Mouse (Mus musculus) heart, embryonic 14.5 days (tissue): ENCODE measurements at regions not wholly inside any gene's neighbourhood (a gene's known extent, or its start where the extent isn't known, plus 50 kb on each side); places are given as distances from the start of the nearest gene placed in this dataset.

Experiments
- ATAC-seq: fragments of 200-750 bp; cut with Nextera tagmentation; 2 replicates; pipeline ENCODE4 v1.8.0; 2017; ENCODE audit warnings: low read depth, moderate TSS enrichment; ENCODE audit not compliant: insufficient number of reproducible peaks, insufficient read depth, low FRiP score
- H3K27ac ChIP-seq, 2 experiments: fragments of 200-500 bp in 1 of 2; fragments of 300-500 bp in 1 of 2; sonication (generic) in 1 of 2; replicated peaks in 1 of 2; 2 replicates each; pipeline ENCODE4 v1.5.1; 2012 to 2014; ENCODE audit warnings: low read depth in 2 of 2, low read length in 2 of 2, control low read depth in 1 of 2, mild to moderate bottlenecking in 1 of 2, mixed read lengths in 1 of 2; ENCODE audit not compliant: control insufficient read depth in 1 of 2, insufficient read depth in 1 of 2
- H3K27me3 ChIP-seq: fragments of 300-500 bp; sonication (generic); 2 replicates; pipeline ENCODE4 v1.6.1; 2014; ENCODE audit warnings: mild to moderate bottlenecking, low read length, control low read depth; ENCODE audit not compliant: control insufficient read depth, insufficient read depth
- H3K36me3 ChIP-seq: fragments of 300-500 bp; sonication (generic); 2 replicates; pipeline ENCODE4 v1.6.1; 2014; ENCODE audit warnings: mild to moderate bottlenecking, control low read depth, low read length, mixed read lengths; ENCODE audit not compliant: control insufficient read depth, insufficient read depth
- H3K4me1 ChIP-seq, 2 experiments: fragments of 200-500 bp in 1 of 2; fragments of 300-500 bp in 1 of 2; sonication (generic) in 1 of 2; 2 replicates each; pipeline ENCODE4 v1.6.1; 2012 to 2014; ENCODE audit warnings: low read length in 2 of 2, control low read depth in 1 of 2, mixed read lengths in 1 of 2; ENCODE audit not compliant: control insufficient read depth in 2 of 2, insufficient read depth in 2 of 2
- H3K4me2 ChIP-seq: fragments of 300-500 bp; sonication (generic); 2 replicates; pipeline ENCODE4 v1.6.1; 2014; ENCODE audit warnings: mild to moderate bottlenecking, low read length
- H3K4me3 ChIP-seq, 2 experiments: fragments of 200-500 bp in 1 of 2; fragments of 300-500 bp in 1 of 2; sonication (generic) in 1 of 2; 2 replicates each; pipeline ENCODE4 v1.5.1; 2012 to 2014; ENCODE audit warnings: low read length in 2 of 2, mild to moderate bottlenecking in 2 of 2, control low read depth in 1 of 2, low read depth in 1 of 2, moderate library complexity in 1 of 2; ENCODE audit not compliant: control insufficient read depth in 1 of 2, insufficient read depth in 1 of 2
- H3K9ac ChIP-seq: fragments of 300-500 bp; sonication (generic); 2 replicates; pipeline ENCODE4 v1.6.1; 2014; ENCODE audit warnings: mild to moderate bottlenecking, low read length
- H3K9me3 ChIP-seq: fragments of 300-500 bp; sonication (generic); 2 replicates; pipeline ENCODE4 v1.6.1; 2016; ENCODE audit warnings: low read length, control low read depth; ENCODE audit not compliant: control insufficient read depth
- WGBS: fragments of 180-500 bp; shearing (Covaris S2); extraction: QIAGEN DNeasy Blood & Tissue Kit; methylation state at CpG from one replicate; pipeline ENCODE4 v1.1.7; 2014; 5-methylcytosine and 5-hydroxymethylcytosine counted together

DNA sequence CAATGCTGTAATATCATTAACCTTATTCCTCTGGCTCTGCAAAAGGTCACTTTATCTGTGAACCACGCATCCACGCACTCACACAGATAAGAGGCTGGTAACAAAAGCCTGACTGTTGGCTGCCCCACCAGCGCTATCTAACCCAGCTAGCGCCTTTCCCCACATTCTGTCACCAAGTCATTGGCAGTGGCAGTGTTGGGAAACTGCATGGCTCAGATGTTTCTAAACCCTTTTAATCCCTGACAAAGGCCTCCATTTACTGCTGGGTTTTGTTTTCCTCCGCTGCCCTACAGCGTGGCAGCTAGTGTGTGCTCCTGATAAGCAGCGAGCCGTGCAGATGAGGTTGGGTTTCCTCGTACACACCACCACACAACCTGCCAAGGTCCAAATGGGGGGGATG, 55.7 kb downstream of the Id4 start:
- no peaks in the 10 kb centered on the region for H3K9me3 ChIP-seq
- no peak overlapping the region for H3K4me3 ChIP-seq
- ATAC-seq, result 0 out of 2 replicates have a peak, but pooled peaks have one; percentile 50
- H3K36me3 ChIP-seq, result no peaks in the 10 kb centered on the region
- peaks cover 5% of the 10 kb centered on the region; the same call in 1 of the 2 replicates for H3K27me3 ChIP-seq
- H3K4me2 ChIP-seq, result peak overlapping the region; percentile 41
- H3K27ac ChIP-seq, result peak overlapping the region; percentile 35 to 52; a peak in 3 of 4 replicates
- peaks cover 13 to 16% of the 10 kb centered on the region in 2 experiments for H3K4me1 ChIP-seq
- WGBS, result 7% methylated on average over 9 of the region's 9 CpGs
- no peak overlapping the region for H3K9ac ChIP-seq

DNA sequence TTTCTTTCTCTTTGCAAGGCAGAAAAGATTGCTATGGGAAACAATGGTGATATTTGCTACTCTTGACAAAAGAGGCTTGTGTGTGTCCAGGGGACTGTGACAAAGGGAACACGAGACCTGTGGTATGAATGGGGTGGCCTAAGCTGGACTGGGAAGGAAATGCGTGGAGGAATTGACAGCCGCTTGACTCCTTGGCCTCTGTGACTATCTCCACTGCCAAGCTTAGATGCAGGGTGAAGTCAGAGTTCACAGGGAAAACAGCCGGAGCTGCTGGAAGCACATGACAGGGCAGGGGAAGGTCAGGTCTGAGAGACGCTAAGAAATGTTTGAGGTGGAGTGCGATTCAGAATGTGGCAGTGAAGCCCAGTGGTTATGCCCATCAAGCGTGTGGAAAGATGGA, 56.4 kb downstream of the Id4 start:
- 31% methylated on average over 7 of the region's 7 CpGs for WGBS
- H3K4me1 ChIP-seq, result peaks cover 13 to 16% of the 10 kb centered on the region in 2 experiments
- peak overlapping the region; percentile 41 for H3K4me2 ChIP-seq
- H3K36me3 ChIP-seq, result no peaks in the 10 kb centered on the region
- no peak overlapping the region for H3K27ac ChIP-seq
- no peak for ATAC-seq
- no peaks in the 10 kb centered on the region for H3K9me3 ChIP-seq
- no peak overlapping the region for H3K4me3 ChIP-seq
- H3K9ac ChIP-seq, result no peak overlapping the region
- peaks cover 5% of the 10 kb centered on the region; the same call in 1 of the 2 replicates for H3K27me3 ChIP-seq

DNA sequence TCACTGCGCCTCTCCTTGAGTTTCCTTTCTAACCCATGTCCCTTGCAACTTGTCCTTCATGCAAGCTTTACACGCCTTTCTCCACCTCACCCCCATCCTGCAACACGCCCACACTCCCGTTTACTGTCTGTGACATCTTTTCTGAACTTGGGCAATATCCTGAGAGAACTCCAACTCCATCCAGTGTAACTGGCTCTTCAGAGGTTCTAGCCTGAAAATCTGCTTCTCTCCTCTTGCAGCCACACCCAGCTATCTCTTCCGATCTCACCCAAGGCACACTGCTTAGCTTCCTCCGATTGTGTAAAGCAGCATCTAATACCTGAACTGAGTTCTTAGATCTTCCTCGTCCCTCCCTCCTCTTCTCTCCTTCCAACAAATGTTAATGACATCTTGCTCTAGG, 58.0 kb downstream of the Id4 start:
- Histone ChIP-seq H3K4me1 (peaks cover 15 to 18% of the 10 kb centered on the region in 2 experiments), H3K4me3 (no peak overlapping the region), H3K27me3 (peaks cover 5% of the 10 kb centered on the region; the same call in 1 of the 2 replicates), H3K36me3 (no peaks in the 10 kb centered on the region), H3K9ac (no peak overlapping the region), H3K9me3 (no peaks in the 10 kb centered on the region), H3K4me2 (no peak overlapping the region), H3K27ac (no peak overlapping the region)
- 61% methylated on average over 7 of the region's 7 CpGs for WGBS
- ATAC-seq, result no peak

DNA sequence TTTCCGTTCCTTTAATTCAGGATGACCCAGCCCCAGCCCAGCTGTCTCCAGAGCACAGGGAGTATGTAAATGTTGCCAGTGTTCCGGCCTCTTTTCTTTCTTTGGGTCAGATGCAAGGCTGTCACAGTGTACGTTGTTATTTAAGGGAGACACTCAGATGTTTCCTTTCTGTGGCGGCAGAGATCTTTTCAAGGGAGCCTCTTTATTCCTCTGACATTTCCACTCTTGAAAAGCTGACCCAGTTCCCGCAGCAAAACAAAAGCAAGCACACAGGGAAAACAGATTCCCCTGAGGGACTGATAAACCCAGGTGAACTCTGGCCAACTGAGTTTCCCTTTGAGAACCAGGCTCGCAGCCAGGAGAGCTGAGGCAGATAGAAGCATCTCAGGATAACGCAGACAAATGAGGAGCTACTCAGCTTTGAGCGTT, 63.3 kb downstream of the Id4 start:
- ATAC-seq, result no peak
- 7% methylated on average over 8 of the region's 8 CpGs for WGBS
- no peak overlapping the region for H3K27ac ChIP-seq

DNA sequence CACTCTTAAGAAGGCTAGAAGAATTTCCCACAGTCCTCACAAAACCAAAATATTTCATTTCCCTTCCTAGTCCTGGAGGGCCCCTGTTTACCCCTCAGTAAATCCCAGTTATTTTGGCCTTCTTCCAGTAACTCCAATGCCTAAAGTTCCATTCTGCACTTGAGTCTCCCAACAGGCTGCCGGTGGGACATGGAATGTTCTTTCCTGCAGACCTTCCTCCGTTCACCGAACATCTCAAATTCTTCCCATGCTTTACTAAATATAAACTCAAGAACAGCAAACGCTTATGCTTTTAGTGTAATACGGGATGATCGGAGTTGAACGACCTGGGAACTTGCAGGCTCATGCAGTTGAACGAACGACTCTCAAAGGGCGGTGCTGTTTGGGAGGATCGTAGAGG, 69.6 kb downstream of the Id4 start:
- Histone ChIP-seq H3K9me3 (no peaks in the 10 kb centered on the region), H3K4me1 (peaks cover 6 to 13% of the 10 kb centered on the region in 2 experiments), H3K9ac (no peak overlapping the region), H3K4me2 (peak overlapping the region; percentile 50), H3K36me3 (no peaks in the 10 kb centered on the region), H3K27ac (peak overlapping the region; percentile 75 to 83), H3K4me3 (peak overlapping the region in 1 of 2 experiments; percentile 10; a peak in 2 of 4 replicates), H3K27me3 (no peaks in the 10 kb centered on the region)
- ATAC-seq, result no peak
- 28% methylated on average over 11 of the region's 11 CpGs for WGBS

More for the DNA sequence above, 63.3 kb downstream of the Id4 start:
- no peaks in the 10 kb centered on the region for H3K9me3 ChIP-seq
- H3K4me2 ChIP-seq, result peak overlapping the region; percentile 50
- no peak overlapping the region for H3K4me3 ChIP-seq
- no peaks in the 10 kb centered on the region for H3K36me3 ChIP-seq
- H3K9ac ChIP-seq, result no peak overlapping the region
- H3K4me1 ChIP-seq, result peaks cover 5 to 9% of the 10 kb centered on the region in 2 experiments; a peak in 3 of 4 replicates
- no peaks in the 10 kb centered on the region for H3K27me3 ChIP-seq

DNA sequence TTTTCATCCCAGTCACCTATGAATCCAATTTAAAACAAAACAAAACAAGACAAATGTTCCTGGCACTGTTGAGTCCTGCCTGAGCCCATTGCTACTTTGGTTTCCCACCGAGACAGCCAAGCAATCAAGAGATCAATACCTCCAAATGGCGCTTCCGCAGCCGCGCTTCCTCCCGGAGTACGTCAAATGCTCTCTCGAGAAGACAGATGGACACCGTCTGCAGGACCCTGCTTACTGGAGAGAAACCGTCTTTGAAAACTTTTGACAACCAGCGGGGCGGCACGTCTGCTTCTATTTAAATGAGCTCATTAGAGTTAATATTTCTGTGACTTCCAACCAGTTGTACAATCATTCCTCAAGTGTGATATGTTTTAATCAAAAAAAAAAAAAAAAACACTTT, 75.1 kb downstream of the Id4 start:
- H3K27ac ChIP-seq, result no peak overlapping the region
- no peak overlapping the region for H3K4me2 ChIP-seq
- H3K4me1 ChIP-seq, result peaks cover 3% of the 10 kb centered on the region in 2 experiments
- H3K36me3 ChIP-seq, result no peaks in the 10 kb centered on the region
- H3K27me3 ChIP-seq, result no peaks in the 10 kb centered on the region
- no peak overlapping the region for H3K4me3 ChIP-seq
- no peaks in the 10 kb centered on the region for H3K9me3 ChIP-seq
- no peak overlapping the region for H3K9ac ChIP-seq
- no peak for ATAC-seq
- 83% methylated on average over 13 of the region's 13 CpGs for WGBS

DNA sequence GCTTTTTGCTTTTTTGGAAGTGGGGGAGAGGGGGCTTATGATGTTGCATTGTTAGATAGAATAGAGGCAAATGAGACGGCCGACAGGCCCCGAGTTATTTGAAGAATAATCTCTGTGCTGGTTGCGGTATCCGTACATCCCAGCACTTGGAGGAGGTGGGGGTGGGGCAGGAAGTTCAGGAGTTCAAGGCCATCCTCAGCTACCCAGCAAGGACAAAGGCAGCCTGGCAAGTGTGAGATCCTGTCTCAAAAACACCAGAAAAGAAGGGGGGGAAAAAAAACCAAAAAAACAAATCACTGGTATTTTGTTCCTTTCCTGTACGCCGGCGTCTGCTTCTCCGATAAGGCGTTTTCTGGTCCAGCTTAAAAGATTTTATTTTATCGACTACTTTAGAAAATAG, 75.6 kb downstream of the Id4 start:
- Histone ChIP-seq H3K4me2 (peak overlapping the region; percentile 13; the same call in 1 of the 2 replicates), H3K9ac (no peak overlapping the region), H3K4me1 (peaks cover 0 to 2% of the 10 kb centered on the region in 2 experiments; a peak in 1 of 4 replicates), H3K4me3 (no peak overlapping the region), H3K27ac (no peak overlapping the region), H3K9me3 (no peaks in the 10 kb centered on the region), H3K36me3 (no peaks in the 10 kb centered on the region), H3K27me3 (no peaks in the 10 kb centered on the region)
- ATAC-seq, result no peak
- WGBS, result 63% methylated on average over 11 of the region's 11 CpGs

DNA sequence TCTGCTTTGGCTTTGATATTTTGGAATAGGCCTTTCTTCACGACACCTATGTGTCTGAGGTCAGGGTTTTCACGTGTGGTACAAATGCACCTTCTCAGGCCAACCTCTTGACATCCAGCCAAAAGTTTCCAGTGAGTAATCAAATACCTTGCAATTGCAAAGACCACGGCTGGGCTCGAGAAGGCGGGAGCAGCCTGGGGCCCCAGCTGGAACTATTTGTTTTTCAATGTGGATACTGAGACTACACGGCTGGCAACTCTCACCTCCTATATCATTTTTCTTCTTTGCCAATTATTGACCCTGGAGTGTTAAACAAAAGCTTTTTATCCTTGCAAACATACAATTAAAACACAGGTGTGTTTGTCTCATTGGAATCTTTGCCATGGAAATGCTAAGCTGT, 77.5 kb downstream of the Id4 start:
- Histone ChIP-seq H3K9ac (no peak overlapping the region), H3K27ac (no peak overlapping the region), H3K36me3 (no peaks in the 10 kb centered on the region), H3K4me1 (peaks cover 0 to 2% of the 10 kb centered on the region in 2 experiments; a peak in 1 of 4 replicates), H3K4me2 (no peak overlapping the region), H3K27me3 (no peaks in the 10 kb centered on the region), H3K9me3 (no peaks in the 10 kb centered on the region), H3K4me3 (no peak overlapping the region)
- WGBS, result 60% methylated on average over 6 of the region's 6 CpGs
- no peak for ATAC-seq
